Mouse (Mus musculus) embryonic fibroblast, embryonic 13.5 days (primary cell): ENCODE data around the gene Mrap.

Experiments
- CTCF ChIP-seq: IDR thresholded peaks from 2 replicates; pipeline ENCODE4 v1.5.1; 2011; ENCODE audit warnings: mild to moderate bottlenecking, control low read depth, low read length, moderate library complexity, borderline replicate concordance; ENCODE audit not compliant: insufficient read depth
- POLR2A ChIP-seq: IDR thresholded peaks from 2 replicates; pipeline ENCODE4 v1.6.1; 2011; ENCODE audit warnings: low read depth, mild to moderate bottlenecking, control low read depth, low read length, moderate library complexity

DNA sequence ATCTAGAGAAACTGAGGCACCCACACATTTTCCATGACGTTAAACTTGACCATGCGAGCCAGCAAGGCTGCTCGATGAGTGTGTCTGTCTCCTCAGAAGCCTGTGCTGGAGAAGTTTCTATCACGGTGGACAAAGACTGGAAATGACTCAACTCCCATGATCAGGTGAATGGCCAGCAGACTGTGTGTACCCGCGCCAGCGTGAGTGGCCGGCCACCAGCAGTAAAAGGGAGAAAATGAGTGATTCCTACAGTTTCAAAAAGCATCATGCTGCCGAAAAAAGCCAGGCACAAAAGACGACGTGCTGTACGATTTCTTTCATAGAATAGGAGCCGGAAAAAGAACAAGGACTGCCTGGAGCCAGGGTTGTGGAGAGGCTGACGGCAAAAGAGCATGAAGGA is 38.6 kb upstream of the Mrap start:
- TF ChIP-seq CTCF (no peak), POLR2A (no peak)
